Mouse (Mus musculus) neural tube, embryonic 12.5 days (tissue): ENCODE results near the gene Icam4. TPM values are rescaled to one million over a fixed set of nuclear protein-coding genes. Genes with fewer than 3 reads are reported as not detected.

ENCODE experiments used
- microRNA counts: library from miRNA; unstranded; fragments of <30 nt; microRNA quantifications from one replicate; lab custom pipeline; 2017
- microRNA-seq: library from miRNA; unstranded; fragments of <30 nt; microRNA quantifications from one replicate; pipeline ENCODE4, GENCODE M21; 2017
- polyA plus RNA-seq: library from polyadenylated mRNA; unstranded; fragments of >200 nt; fragmentation: Nextera tagmentation; extraction: Ambion mirVana; gene quantifications from 2 replicates; pipeline ENCODE4 v1.2.1, GENCODE M21; 2016

The Icam4 gene
- polyA plus RNA-seq, 1 experiment from 2014 or later: 1.6 TPM

MicroRNAs encoded within 50 kb of the gene (microRNA counts, 519-probe panel; counts per million panel counts)
- 4,768 counts per million, percentile 83 among the panel's probes with 10 or more counts for microRNA mmu-miR-1900 (lab: Ali Mortazavi, UCI)

Small RNAs within 50 kb of the gene (microRNA-seq; reads per million reads assigned to microRNA genes)
- gene Mir1900 (not detected), gene Mir7082 (2.0 reads per million)

Other genes with a start within 250 kb of the Icam4 start
- 0.47 and 0.75 TPM in 2 replicates for gene Col5a3, start 214.3 kb upstream of the Icam4 start, polyA plus RNA-seq
- not detected in 2 replicates for gene Rdh8, start 210.9 kb upstream of the Icam4 start, polyA plus RNA-seq
- gene A230050P20Rik, start 160.7 kb upstream of the Icam4 start, polyA plus RNA-seq: 1.4 and 1.6 TPM in 2 replicates
- gene Angptl6, start 149.6 kb upstream of the Icam4 start, polyA plus RNA-seq: 5.8 and 6.7 TPM in 2 replicates
- 54.1 and 58.6 TPM in 2 replicates for gene Ppan, start 141.2 kb upstream of the Icam4 start, polyA plus RNA-seq
- 301 and 309 TPM in 2 replicates for gene Eif3g, start 130.8 kb upstream of the Icam4 start, polyA plus RNA-seq
- gene Dnmt1, start 69.5 kb upstream of the Icam4 start, polyA plus RNA-seq: 89.4 and 92.4 TPM in 2 replicates
- 17.7 and 19.5 TPM in 2 replicates for gene S1pr2, start 52.6 kb upstream of the Icam4 start, polyA plus RNA-seq
- gene Mrpl4, start 26.6 kb upstream of the Icam4 start, polyA plus RNA-seq: 116 and 121 TPM in 2 replicates
- gene Icam1, start 13.4 kb upstream of the Icam4 start, polyA plus RNA-seq: 5.0 and 5.8 TPM in 2 replicates
- gene Icam5, start 2.7 kb downstream of the Icam4 start, polyA plus RNA-seq: 0.14 and 0.15 TPM in 2 replicates
- gene Zglp1, start 37.7 kb downstream of the Icam4 start, polyA plus RNA-seq: 0.66 and 2.9 TPM in 2 replicates
- 0.96 and 1.7 TPM in 2 replicates for gene Gm49373, start 43.7 kb downstream of the Icam4 start, polyA plus RNA-seq
- gene Fdx1l, start 44.2 kb downstream of the Icam4 start, polyA plus RNA-seq: 44.0 and 57.0 TPM in 2 replicates
- gene Gm38431, start 62.6 kb downstream of the Icam4 start, polyA plus RNA-seq: 1.6 and 2.8 TPM in 2 replicates
- gene Raver1, start 62.6 kb downstream of the Icam4 start, polyA plus RNA-seq: 54.2 and 63.4 TPM in 2 replicates
- 14.1 and 15.2 TPM in 2 replicates for gene Tyk2, start 101.9 kb downstream of the Icam4 start, polyA plus RNA-seq
- gene Cdc37, start 120.6 kb downstream of the Icam4 start, polyA plus RNA-seq: 271 and 293 TPM in 2 replicates
- 12.3 and 14.7 TPM in 2 replicates for gene Pde4a, start 136.3 kb downstream of the Icam4 start, polyA plus RNA-seq
- gene Keap1, start 210.0 kb downstream of the Icam4 start, polyA plus RNA-seq: 53.9 and 55.1 TPM in 2 replicates
- 1.5 and 2.0 TPM in 2 replicates for gene S1pr5, start 219.1 kb downstream of the Icam4 start, polyA plus RNA-seq
- gene Atg4d, start 235.9 kb downstream of the Icam4 start, polyA plus RNA-seq: 57.4 and 57.6 TPM in 2 replicates